Mouse (Mus musculus) embryo, embryonic 11.5 days (tissue): Measurements from ENCODE around the gene Mrpl20.
A peak's percentile ranks its signal among the peaks of the same experiment; 100 is the strongest.
"Not testable (repeated sequence)": the region's sequence is repeated elsewhere in the genome, so short reads cannot be mapped to it uniquely, and the experiment has no call there.

ENCODE experiments used
- DNase-seq: peaks from one replicate; pipeline ENCODE4 v3.0.0-alpha.2; 2012; ENCODE audit warnings: low read depth, low spot score

The Mrpl20 gene

GRCm38 (mm10) chr4:155783486-155784080 is 19.1 kb upstream of the Mrpl20 start:
- DNase-seq, result no peak

DNA sequence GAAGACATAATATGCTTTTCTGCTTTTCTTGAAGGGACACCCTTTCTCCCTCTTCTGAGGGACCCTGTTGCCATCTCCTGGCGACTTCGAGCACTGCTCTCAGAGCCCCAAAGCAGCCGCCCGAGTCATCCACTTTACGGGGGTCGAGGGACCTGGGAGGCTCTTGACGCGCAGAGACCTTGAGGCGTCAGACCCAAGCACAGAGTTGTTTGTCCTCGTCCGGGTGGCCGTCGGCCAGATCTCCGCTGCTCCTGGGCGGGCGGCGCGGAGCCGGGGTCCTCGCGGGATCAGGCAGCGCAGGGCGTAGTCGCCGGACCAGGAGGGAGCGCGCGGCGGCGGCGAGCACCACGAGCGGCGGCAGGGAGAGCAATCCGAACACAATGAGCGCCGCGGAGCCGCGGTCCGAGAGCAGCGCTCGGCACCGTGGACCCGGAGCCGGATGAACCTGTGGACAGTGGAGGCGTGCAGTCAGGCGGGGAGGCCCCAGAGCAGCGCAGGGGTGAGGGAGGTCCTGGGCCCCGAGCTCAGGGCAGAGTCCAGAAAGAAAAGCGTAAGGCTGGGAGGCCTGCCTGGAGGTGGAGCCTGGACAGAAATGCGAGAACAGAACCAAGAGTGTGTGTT is 18.5 kb upstream of the Mrpl20 start:
- peak; percentile 69 for DNase-seq

- DNase-seq, result no peak
Observed at GRCm38 (mm10) chr4:155785246-155785645, 17.4 kb upstream of the Mrpl20 start.

- no peak for DNase-seq
Observed at GRCm38 (mm10) chr4:155785819-155786218, 16.9 kb upstream of the Mrpl20 start, which contains the start of gene Tmem88b. TSS of gene Tmem88b (minus strand) at chr4:155785874.

- DNase-seq, result no peak
Observed at GRCm38 (mm10) chr4:155788300-155788699, 14.4 kb upstream of the Mrpl20 start.

DNA sequence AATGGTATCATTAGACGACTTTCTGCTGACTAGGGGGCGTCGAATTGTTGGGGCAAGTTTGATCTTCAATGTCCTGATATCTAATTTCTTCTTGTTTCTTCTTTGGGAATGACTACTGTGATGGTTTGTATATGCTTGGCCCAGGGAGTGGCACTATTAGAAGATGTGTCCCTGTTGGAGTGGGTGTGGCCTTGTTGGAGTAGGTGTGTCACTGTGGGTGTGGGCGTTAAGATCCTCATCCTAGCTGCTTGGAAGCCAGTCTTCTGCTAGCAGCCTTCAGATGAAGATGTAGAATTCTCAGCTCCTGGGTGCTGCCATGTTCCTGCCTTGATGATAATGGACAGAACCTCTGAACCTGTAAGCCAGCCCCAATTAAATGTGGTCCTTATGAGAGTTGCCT is 13.8 kb upstream of the Mrpl20 start:
- DNase-seq, result not testable (repeated sequence)

- DNase-seq, result no peak
Observed at GRCm38 (mm10) chr4:155790021-155790489, 12.6 kb upstream of the Mrpl20 start, which contains the start of gene Ankrd65. TSS of gene Ankrd65 (plus strand) at chr4:155790439.

- DNase-seq, result no peak
Observed at GRCm38 (mm10) chr4:155790650-155791161, 12.0 kb upstream of the Mrpl20 start.

DNA sequence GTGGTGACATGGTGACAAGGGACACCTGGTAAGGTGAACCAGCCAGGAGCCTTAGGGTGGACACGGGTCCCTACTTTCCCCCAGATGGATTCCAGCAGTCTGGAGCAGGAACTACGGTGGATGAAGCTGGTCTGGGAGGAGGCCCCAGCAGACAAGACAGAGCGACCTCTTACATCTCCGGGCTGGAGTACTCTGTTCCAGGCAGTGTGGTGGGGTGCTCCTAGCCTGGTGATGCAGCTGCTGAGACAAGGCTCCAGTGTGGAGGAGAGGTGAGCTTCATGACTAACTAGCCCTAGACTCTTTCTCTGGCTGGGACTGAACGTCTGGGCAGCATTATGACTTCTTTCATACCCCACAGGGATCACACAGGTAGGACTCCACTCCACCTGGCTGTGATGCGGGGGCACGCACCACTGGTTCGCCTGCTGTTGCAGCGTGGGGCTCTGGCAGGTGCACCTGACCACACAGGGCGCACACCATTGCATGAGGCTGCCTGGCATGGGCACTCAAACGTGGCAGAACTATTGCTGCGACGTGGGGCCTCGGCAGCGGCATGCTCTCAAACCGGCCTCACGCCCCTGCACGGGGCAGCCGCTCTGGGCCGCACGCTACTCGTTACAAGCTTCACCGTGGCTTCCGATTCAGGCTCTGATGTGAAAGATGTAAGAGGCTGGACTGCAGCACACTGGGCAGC is 11.3 kb upstream of the Mrpl20 start:
- no peak for DNase-seq

- no peak for DNase-seq
Observed at GRCm38 (mm10) chr4:155793730-155794129, 8.9 kb upstream of the Mrpl20 start.

DNA sequence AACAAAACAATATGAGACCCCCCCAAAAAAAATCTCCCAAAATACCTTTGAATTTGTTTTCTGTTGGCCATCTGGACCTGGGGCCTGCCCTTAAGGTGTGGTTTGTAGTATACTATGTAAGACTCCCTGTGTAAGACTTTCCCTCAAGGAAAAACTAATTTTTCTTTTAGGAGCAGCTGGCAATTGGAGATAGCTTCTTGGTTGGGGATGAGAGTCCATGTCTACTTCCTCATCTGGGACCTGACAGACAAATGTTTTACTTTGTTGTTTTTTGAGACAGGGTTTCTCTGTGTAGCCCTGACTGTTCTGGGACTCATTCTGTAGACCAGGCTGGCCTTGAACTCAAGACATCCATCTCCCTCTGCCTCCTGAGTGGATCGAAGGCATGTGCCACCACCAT is 603 bp upstream of the Mrpl20 start:
- DNase-seq, result no peak

- DNase-seq, result peak; percentile 91
Observed at GRCm38 (mm10) chr4:155803340-155804041, 813 bp downstream of the Mrpl20 start.

- no peak for DNase-seq
Observed at GRCm38 (mm10) chr4:155807841-155808240, 5.2 kb downstream of the Mrpl20 start.

GRCm38 (mm10) chr4:155811929-155812664 is 9.4 kb downstream of the Mrpl20 start, which contains the start of gene Ccnl2:
TSS of gene Ccnl2 (plus strand) at chr4:155812489.
- DNase-seq, result peak; percentile 99

GRCm38 (mm10) chr4:155812665-155813181 is 10.0 kb downstream of the Mrpl20 start:
- no peak for DNase-seq

DNA sequence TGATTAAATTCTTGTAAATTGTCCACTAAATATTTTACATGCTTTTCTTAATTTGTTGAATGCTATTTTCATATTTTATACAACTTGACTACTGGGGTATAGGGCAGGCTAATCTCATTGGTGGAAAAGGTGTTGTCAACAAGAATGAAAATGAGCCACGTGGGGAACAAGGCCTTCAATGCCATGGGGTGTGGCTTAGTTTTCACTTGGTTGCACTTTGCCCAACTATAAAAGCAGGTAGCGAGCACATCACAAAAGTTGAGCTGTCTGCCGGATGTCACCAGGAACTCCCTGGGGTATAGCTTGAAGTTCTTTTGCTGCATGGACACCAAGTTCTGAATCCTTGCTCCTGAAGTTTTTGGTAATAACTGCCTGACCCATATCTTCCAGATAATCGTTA is 14.9 kb downstream of the Mrpl20 start:
- no peak for DNase-seq

- DNase-seq, result no peak
Observed at GRCm38 (mm10) chr4:155821025-155821424, 18.3 kb downstream of the Mrpl20 start.

- no peak for DNase-seq
Observed at GRCm38 (mm10) chr4:155823443-155823842, 20.8 kb downstream of the Mrpl20 start.

DNA sequence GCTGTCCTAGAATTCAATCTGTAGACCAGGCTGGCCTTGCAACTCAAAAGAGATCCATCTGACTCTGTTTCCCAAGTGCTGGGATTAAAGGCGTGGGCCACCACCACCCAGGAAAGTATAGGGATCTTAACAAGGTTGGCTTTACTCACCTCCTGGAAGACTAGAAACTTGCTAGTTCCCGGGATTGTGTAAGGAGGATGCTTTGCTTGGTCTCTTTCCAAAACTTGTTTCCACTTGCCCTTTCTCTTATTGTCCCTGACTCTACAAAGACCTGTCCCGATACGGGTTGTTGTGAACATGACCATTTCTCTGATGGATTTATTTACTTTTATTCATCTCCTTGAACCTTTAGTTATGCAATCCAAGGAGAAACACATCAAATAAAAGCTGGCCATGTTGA is 27.2 kb downstream of the Mrpl20 start:
- no peak for DNase-seq

GRCm38 (mm10) chr4:155830596-155830995 is 27.9 kb downstream of the Mrpl20 start:
- DNase-seq, result no peak
